Mouse (Mus musculus) limb, embryonic 11.5 days (tissue): ENCODE data around the gene Atp6v0a1. TPM values are rescaled to one million over a fixed set of nuclear protein-coding genes. Genes with fewer than 3 reads are reported as not detected.

ENCODE experiments used
- ATAC-seq: fragments of 200-750 bp; cut with Nextera tagmentation; 2 replicates; pipeline ENCODE4 v1.8.0; 2017; ENCODE audit warnings: low read depth; ENCODE audit not compliant: insufficient number of reproducible peaks, low FRiP score, low TSS enrichment
- DNase-seq: peaks from one replicate; pipeline ENCODE4 v3.0.0-alpha.2; 2015; ENCODE audit warnings: low spot score
- H3K27ac ChIP-seq: fragments of 300-500 bp; sonication (generic); replicated peaks from 2 replicates; pipeline ENCODE4 v1.5.1; 2014; ENCODE audit warnings: low read depth, mild to moderate bottlenecking, low read length
- H3K27me3 ChIP-seq: fragments of 300-500 bp; sonication (generic); 2 replicates; pipeline ENCODE4 v1.6.1; 2014; ENCODE audit warnings: mild to moderate bottlenecking, low read length, mixed read lengths; ENCODE audit not compliant: control insufficient read depth, insufficient read depth
- H3K36me3 ChIP-seq: fragments of 300-500 bp; sonication (generic); 2 replicates; pipeline ENCODE4 v1.6.1; 2014; ENCODE audit warnings: mild to moderate bottlenecking, low read length, moderate library complexity, mixed read lengths; ENCODE audit not compliant: control insufficient read depth, insufficient read depth
- H3K4me1 ChIP-seq: fragments of 300-500 bp; sonication (generic); 2 replicates; pipeline ENCODE4 v1.6.1; 2014; ENCODE audit warnings: low read length, mixed read lengths; ENCODE audit not compliant: control insufficient read depth, insufficient read depth
- H3K4me2 ChIP-seq: fragments of 300-500 bp; sonication (generic); 2 replicates; pipeline ENCODE4 v1.6.1; 2014; ENCODE audit warnings: low read depth, mild to moderate bottlenecking, moderate library complexity; ENCODE audit not compliant: severe bottlenecking
- H3K4me3 ChIP-seq: fragments of 300-500 bp; sonication (generic); 2 replicates; pipeline ENCODE4 v1.5.1; 2014; ENCODE audit warnings: low read depth, low read length
- H3K9ac ChIP-seq: fragments of 300-500 bp; sonication (generic); 2 replicates; pipeline ENCODE4 v1.6.1; 2014; ENCODE audit warnings: mild to moderate bottlenecking, low read length
- H3K9me3 ChIP-seq: fragments of 300-500 bp; sonication (generic); 2 replicates; pipeline ENCODE4 v1.6.1; 2016; ENCODE audit warnings: low read length; ENCODE audit not compliant: control insufficient read depth
- WGBS: fragments of 180-500 bp; shearing (Covaris S2); extraction: QIAGEN DNeasy Blood & Tissue Kit; methylation state at CpG from one replicate; pipeline ENCODE4 v1.1.7; 2014; 5-methylcytosine and 5-hydroxymethylcytosine counted together
- polyA plus RNA-seq: library from polyadenylated mRNA; unstranded; fragments of >200 nt; fragmentation: Nextera tagmentation; extraction: Ambion mirVana; gene quantifications from 2 replicates; pipeline ENCODE4 v1.2.1, GENCODE M21; 2014

The Atp6v0a1 gene
- polyA plus RNA-seq, 1 experiment from 2014 or later, result 27.1 TPM

- 0% methylated on average over 36 of the region's 36 CpGs for WGBS
Measured at GRCm38 (mm10) chr11:101070189-101070527, 60.9 kb downstream of the Atp6v0a1 start.

GRCm38 (mm10) chr11:101070987-101071386 is 61.7 kb downstream of the Atp6v0a1 start:
- WGBS, result 72% methylated on average over 6 of the region's 6 CpGs
- ATAC-seq, result no peak
- Histone ChIP-seq H3K4me2 (no peak overlapping the region), H3K27ac (no peak overlapping the region), H3K9me3 (no peaks in the 10 kb centered on the region), H3K36me3 (no peaks in the 10 kb centered on the region), H3K27me3 (0 out of 2 replicates have a peak, but pooled peaks cover 2% of the 10 kb centered on the region), H3K9ac (no peak overlapping the region), H3K4me3 (no peak overlapping the region), H3K4me1 (no peaks in the 10 kb centered on the region)
- no peak for DNase-seq

More at GRCm38 (mm10) chr11:101070189-101070527, 60.9 kb downstream of the Atp6v0a1 start:
- H3K4me2 ChIP-seq, result peak overlapping the region; percentile 96
- 0 out of 2 replicates have a peak, but pooled peaks cover 2% of the 10 kb centered on the region for H3K27me3 ChIP-seq
- peak overlapping the region; percentile 78 for H3K4me3 ChIP-seq
- DNase-seq (no peak), ATAC-seq (0 out of 2 replicates have a peak, but pooled peaks have one; percentile 32)
- H3K27ac ChIP-seq, result no peak overlapping the region
- H3K36me3 ChIP-seq, result no peaks in the 10 kb centered on the region
- no peaks in the 10 kb centered on the region for H3K9me3 ChIP-seq
- no peaks in the 10 kb centered on the region for H3K4me1 ChIP-seq
- peak overlapping the region; percentile 76 for H3K9ac ChIP-seq

- 73% methylated on average over 14 of the region's 14 CpGs for WGBS
Measured at GRCm38 (mm10) chr11:101071810-101072428, 62.7 kb downstream of the Atp6v0a1 start.

GRCm38 (mm10) chr11:101078121-101078520 is 68.9 kb downstream of the Atp6v0a1 start, which contains the start of gene Hsd17b1:
Gene Hsd17b1, plus strand, starts transcription at chr11:101078411.
- no peak for ATAC-seq
- no peaks in the 10 kb centered on the region for H3K36me3 ChIP-seq
- no peak within 1 kb of the TSS for H3K4me3 ChIP-seq
- WGBS, result 73% methylated on average over 9 of the region's 9 CpGs
- peaks cover 49% of the 10 kb centered on the region for H3K27me3 ChIP-seq
- H3K9ac ChIP-seq, result no peak within 1 kb of the TSS
- no peak for DNase-seq
- no peaks in the 10 kb centered on the region for H3K9me3 ChIP-seq
- no peak within 1 kb of the TSS for H3K4me2 ChIP-seq
- peaks cover 4% of the 10 kb centered on the region for H3K4me1 ChIP-seq
- no peak within 1 kb of the TSS for H3K27ac ChIP-seq

More at GRCm38 (mm10) chr11:101071810-101072428, 62.7 kb downstream of the Atp6v0a1 start:
- no peak for ATAC-seq
- Histone ChIP-seq H3K4me2 (no peak overlapping the region), H3K27ac (no peak overlapping the region), H3K9ac (no peak overlapping the region), H3K4me1 (no peaks in the 10 kb centered on the region), H3K27me3 (0 out of 2 replicates have a peak, but pooled peaks cover 4% of the 10 kb centered on the region), H3K36me3 (no peaks in the 10 kb centered on the region), H3K9me3 (no peaks in the 10 kb centered on the region), H3K4me3 (no peak overlapping the region)
- DNase-seq, result no peak

- H3K4me2 ChIP-seq, result no peak overlapping the region
- no peaks in the 10 kb centered on the region for H3K9me3 ChIP-seq
- H3K36me3 ChIP-seq, result no peaks in the 10 kb centered on the region
- no peak overlapping the region for H3K9ac ChIP-seq
- ATAC-seq, result no peak
- peaks cover 9% of the 10 kb centered on the region for H3K4me1 ChIP-seq
- H3K4me3 ChIP-seq, result 0 out of 2 replicates have a peak overlapping the region, but pooled peaks have one; percentile 10
- peaks cover 49% of the 10 kb centered on the region for H3K27me3 ChIP-seq
- WGBS, result 3% methylated on average over 27 of the region's 27 CpGs
- no peak for DNase-seq
- H3K27ac ChIP-seq, result no peak overlapping the region
Measured at GRCm38 (mm10) chr11:101079746-101080145, 70.5 kb downstream of the Atp6v0a1 start.

GRCm38 (mm10) chr11:101080421-101080820 is 71.2 kb downstream of the Atp6v0a1 start:
- ATAC-seq (no peak), DNase-seq (no peak)
- Histone ChIP-seq H3K9me3 (no peaks in the 10 kb centered on the region), H3K4me1 (peaks cover 9% of the 10 kb centered on the region), H3K27ac (no peak overlapping the region), H3K27me3 (peaks cover 49% of the 10 kb centered on the region), H3K4me2 (no peak overlapping the region), H3K36me3 (no peaks in the 10 kb centered on the region), H3K4me3 (no peak overlapping the region), H3K9ac (no peak overlapping the region)
- 62% methylated on average over 5 of the region's 5 CpGs for WGBS

GRCm38 (mm10) chr11:101081659-101082058 is 72.4 kb downstream of the Atp6v0a1 start:
- no peaks in the 10 kb centered on the region for H3K9me3 ChIP-seq
- H3K4me3 ChIP-seq, result peak overlapping the region; percentile 82
- WGBS, result 5% methylated on average over 10 of the region's 10 CpGs
- H3K9ac ChIP-seq, result peak overlapping the region; percentile 22; the same call in 1 of the 2 replicates
- H3K27me3 ChIP-seq, result peaks cover 49% of the 10 kb centered on the region
- H3K4me1 ChIP-seq, result peaks cover 14% of the 10 kb centered on the region
- ATAC-seq (no peak), DNase-seq (no peak)
- no peak overlapping the region for H3K27ac ChIP-seq
- no peaks in the 10 kb centered on the region for H3K36me3 ChIP-seq
- peak overlapping the region; percentile 96 for H3K4me2 ChIP-seq

GRCm38 (mm10) chr11:101082208-101083082 is 73.2 kb downstream of the Atp6v0a1 start, which contains the start of gene Coasy:
Gene Coasy, plus strand, starts transcription at chr11:101082565.
- Histone ChIP-seq H3K4me2 (peak within 1 kb of the TSS; percentile 96), H3K9ac (peak within 1 kb of the TSS; percentile 90), H3K4me3 (peak within 1 kb of the TSS; percentile 82), H3K9me3 (no peaks in the 10 kb centered on the region), H3K27ac (no peak within 1 kb of the TSS; the same call in 1 of the 2 replicates), H3K4me1 (peaks cover 15% of the 10 kb centered on the region), H3K36me3 (no peaks in the 10 kb centered on the region), H3K27me3 (peaks cover 42% of the 10 kb centered on the region)
- peak; percentile 85 for ATAC-seq
- under 1% methylated on average over 49 of the region's 51 CpGs for WGBS
- peak; percentile 92 for DNase-seq
